Mouse (Mus musculus): ENCODE results near the gene Nelfb. TPM values are rescaled to one million over a fixed set of nuclear protein-coding genes. Genes with fewer than 3 reads are reported as not detected.

Nelfb gene
- polyA plus RNA-seq, 1 experiment from 2014 or later: 102 TPM

- DNase-seq (ENCODE audit: low spot score, missing footprints): peak; percentile 45
- no peak within 1 kb of the TSS for H3K4me3 ChIP-seq (ENCODE audit: low read depth, low read length)
- H3K9ac ChIP-seq (ENCODE audit: low read length): no peak within 1 kb of the TSS
- no peak for ATAC-seq (ENCODE audit: low FRiP score)
- 67% methylated on average over 3 of the region's 3 CpGs for WGBS
- no peaks in the 10 kb centered on the region for H3K36me3 ChIP-seq (ENCODE audit: control insufficient read depth, insufficient read depth, low read length)
- H3K27ac ChIP-seq (ENCODE audit: low read depth, low read length): no peak within 1 kb of the TSS
- peaks cover 18% of the 10 kb centered on the region for H3K4me1 ChIP-seq (ENCODE audit: control insufficient read depth, insufficient read depth, low read length)
- no peaks in the 10 kb centered on the region for H3K27me3 ChIP-seq (ENCODE audit: control insufficient read depth, insufficient read depth, low read length)
- no peaks in the 10 kb centered on the region for H3K9me3 ChIP-seq (ENCODE audit: control insufficient read depth, low read length)
- no peak within 1 kb of the TSS for H3K4me2 ChIP-seq
Observed at GRCm38 (mm10) chr2:25214444-25214843, 3.2 kb upstream of the Nelfb start, which contains the start of gene Stpg3. TSS of gene Stpg3 (minus strand) at chr2:25214637.

DNA sequence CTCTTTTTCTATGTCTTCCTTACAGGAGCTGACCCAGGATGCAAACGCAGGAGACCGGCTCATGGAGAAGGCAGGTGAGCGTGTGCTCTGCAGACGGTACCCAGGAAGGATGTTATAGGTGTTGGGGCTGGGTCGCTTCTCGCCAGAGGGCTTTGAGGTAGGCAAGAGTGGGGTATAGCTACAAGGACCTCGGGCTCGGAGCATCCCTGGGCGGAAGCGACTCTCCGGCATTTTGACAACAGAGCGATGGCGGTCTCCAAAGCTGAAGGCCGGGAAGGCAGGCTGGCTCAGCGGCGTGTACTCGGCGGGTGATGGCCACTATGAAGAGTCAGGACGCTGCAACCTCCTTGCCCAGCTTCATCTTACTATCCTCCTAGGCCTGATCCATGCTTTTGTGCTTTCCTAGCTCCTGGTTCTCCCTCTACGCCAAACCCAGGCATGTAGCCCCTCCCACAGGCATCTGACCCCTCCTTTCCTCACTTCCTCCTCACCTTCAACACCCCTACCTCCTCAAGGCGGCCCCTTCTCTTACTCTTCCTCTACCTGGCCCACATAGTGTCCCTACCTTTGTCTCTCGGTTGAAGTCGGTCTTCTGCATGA, 2.1 kb upstream of the Nelfb start:
- Histone ChIP-seq H3K4me1 (ENCODE audit: control insufficient read depth, insufficient read depth, low read length) (peaks cover 15% of the 10 kb centered on the region), H3K27me3 (ENCODE audit: control insufficient read depth, insufficient read depth, low read length) (no peaks in the 10 kb centered on the region), H3K9me3 (ENCODE audit: control insufficient read depth, low read length) (no peaks in the 10 kb centered on the region), H3K4me2 (no peak overlapping the region), H3K9ac (ENCODE audit: low read length) (no peak overlapping the region), H3K4me3 (ENCODE audit: low read depth, low read length) (no peak overlapping the region), H3K36me3 (ENCODE audit: control insufficient read depth, insufficient read depth, low read length) (no peaks in the 10 kb centered on the region), H3K27ac (ENCODE audit: low read depth, low read length) (no peak overlapping the region)
- 62% methylated on average over 23 of the region's 23 CpGs for WGBS
- DNase-seq (ENCODE audit: low spot score, missing footprints) (peak; percentile 69), ATAC-seq (ENCODE audit: low FRiP score) (no peak)

DNA sequence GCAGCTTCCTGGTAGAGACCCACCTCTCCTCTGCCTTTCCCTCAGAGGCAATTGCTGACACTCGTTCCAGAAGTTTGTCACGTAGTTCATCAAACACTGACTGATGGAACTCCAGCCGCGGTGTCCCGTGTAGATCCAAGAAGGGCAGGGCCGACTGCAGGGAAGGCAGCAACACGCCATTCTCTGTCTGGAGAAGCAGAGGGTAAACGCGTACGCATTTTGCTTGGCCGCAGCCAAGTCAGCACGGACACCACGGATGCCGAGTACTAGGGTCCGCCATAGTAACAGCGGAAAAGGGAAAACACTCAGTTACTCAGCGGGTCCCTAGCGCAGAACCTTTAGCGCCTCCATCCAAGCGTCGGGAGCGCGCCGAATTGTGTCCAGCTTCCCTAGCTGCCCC, 603 bp downstream of the Nelfb start:
- no peak; the same call in 1 of the 2 replicates for ATAC-seq (ENCODE audit: low FRiP score)
- Histone ChIP-seq H3K27me3 (ENCODE audit: control insufficient read depth, insufficient read depth, low read length) (no peaks in the 10 kb centered on the region), H3K36me3 (ENCODE audit: control insufficient read depth, insufficient read depth, low read length) (no peaks in the 10 kb centered on the region)

GRCm38 (mm10) chr2:25207593-25207992, 3.7 kb downstream of the Nelfb start:
- no peaks in the 10 kb centered on the region for H3K9me3 ChIP-seq (ENCODE audit: control insufficient read depth, low read length)
- no peaks in the 10 kb centered on the region for H3K27me3 ChIP-seq (ENCODE audit: control insufficient read depth, insufficient read depth, low read length)
- H3K4me2 ChIP-seq: no peak overlapping the region
- WGBS: 83% methylated on average over 1 of the region's 1 CpGs
- ATAC-seq (ENCODE audit: low FRiP score) (no peak), DNase-seq (ENCODE audit: low spot score, missing footprints) (peak; percentile 10)
- H3K27ac ChIP-seq (ENCODE audit: low read depth, low read length): no peak overlapping the region
- no peak overlapping the region for H3K9ac ChIP-seq (ENCODE audit: low read length)
- no peak overlapping the region for H3K4me3 ChIP-seq (ENCODE audit: low read depth, low read length)
- H3K4me1 ChIP-seq (ENCODE audit: control insufficient read depth, insufficient read depth, low read length): peaks cover 15% of the 10 kb centered on the region
- peaks cover 9% of the 10 kb centered on the region; the same call in 1 of the 2 replicates for H3K36me3 ChIP-seq (ENCODE audit: control insufficient read depth, insufficient read depth, low read length)

More for the DNA sequence above, 603 bp downstream of the Nelfb start:
- WGBS: under 1% methylated on average over 24 of the region's 24 CpGs
- no peaks in the 10 kb centered on the region for H3K9me3 ChIP-seq (ENCODE audit: control insufficient read depth, low read length)
- peak overlapping the region; percentile 90 for H3K9ac ChIP-seq (ENCODE audit: low read length)
- no peak for DNase-seq (ENCODE audit: low spot score, missing footprints)
- H3K4me3 ChIP-seq (ENCODE audit: low read depth, low read length): peak overlapping the region; percentile 84
- peaks cover 15% of the 10 kb centered on the region for H3K4me1 ChIP-seq (ENCODE audit: control insufficient read depth, insufficient read depth, low read length)
- H3K4me2 ChIP-seq: peak overlapping the region; percentile 79
- peak overlapping the region; percentile 62; the same call in 1 of the 2 replicates for H3K27ac ChIP-seq (ENCODE audit: low read depth, low read length)

- DNase-seq (ENCODE audit: low spot score, missing footprints): peak; percentile 56
- Histone ChIP-seq H3K9me3 (ENCODE audit: control insufficient read depth, low read length) (no peaks in the 10 kb centered on the region), H3K27me3 (ENCODE audit: control insufficient read depth, insufficient read depth, low read length) (no peaks in the 10 kb centered on the region), H3K4me2 (no peak overlapping the region), H3K4me3 (ENCODE audit: low read depth, low read length) (no peak overlapping the region), H3K27ac (ENCODE audit: low read depth, low read length) (no peak overlapping the region), H3K9ac (ENCODE audit: low read length) (no peak overlapping the region), H3K4me1 (ENCODE audit: control insufficient read depth, insufficient read depth, low read length) (no peaks in the 10 kb centered on the region), H3K36me3 (ENCODE audit: control insufficient read depth, insufficient read depth, low read length) (peaks cover 25% of the 10 kb centered on the region)
- 0 out of 2 replicates have a peak, but pooled peaks have one; percentile 19 for ATAC-seq (ENCODE audit: low FRiP score)
- 68% methylated on average over 4 of the region's 4 CpGs for WGBS
Observed at GRCm38 (mm10) chr2:25203631-25204214, 7.6 kb downstream of the Nelfb start.

- no peak overlapping the region for H3K4me2 ChIP-seq
- peaks cover 25% of the 10 kb centered on the region for H3K36me3 ChIP-seq (ENCODE audit: control insufficient read depth, insufficient read depth, low read length)
- ATAC-seq (ENCODE audit: low FRiP score) (no peak), DNase-seq (ENCODE audit: low spot score, missing footprints) (no peak)
- no peak overlapping the region for H3K27ac ChIP-seq (ENCODE audit: low read depth, low read length)
- no peaks in the 10 kb centered on the region for H3K9me3 ChIP-seq (ENCODE audit: control insufficient read depth, low read length)
- no peaks in the 10 kb centered on the region for H3K4me1 ChIP-seq (ENCODE audit: control insufficient read depth, insufficient read depth, low read length)
- 96% methylated on average over 2 of the region's 2 CpGs for WGBS
- H3K4me3 ChIP-seq (ENCODE audit: low read depth, low read length): no peak overlapping the region
- H3K9ac ChIP-seq (ENCODE audit: low read length): no peak overlapping the region
- peaks cover 11% of the 10 kb centered on the region for H3K27me3 ChIP-seq (ENCODE audit: control insufficient read depth, insufficient read depth, low read length)
Observed at GRCm38 (mm10) chr2:25200631-25201030, 10.7 kb downstream of the Nelfb start.

DNA sequence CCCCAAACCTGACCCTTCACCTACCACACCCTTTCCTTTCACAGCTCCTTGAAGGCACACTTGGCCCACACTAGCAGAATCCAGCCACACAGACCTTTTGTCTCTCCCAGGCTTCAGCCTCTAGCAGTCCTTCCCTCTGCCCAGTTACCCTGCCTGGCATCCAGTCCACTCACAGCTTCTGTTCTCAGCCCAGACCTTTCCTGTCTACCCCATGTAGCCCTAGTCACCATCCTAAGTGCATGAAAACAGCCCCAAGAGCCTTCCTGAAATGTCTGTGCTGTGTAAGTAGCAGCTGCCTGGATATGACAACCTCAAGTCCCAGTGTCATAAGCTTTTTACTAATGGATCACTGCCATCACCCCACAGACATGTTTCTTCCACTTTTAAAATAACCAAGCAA, 13.3 kb downstream of the Nelfb start:
- Histone ChIP-seq H3K9ac (ENCODE audit: low read length) (no peak overlapping the region), H3K4me2 (no peak overlapping the region), H3K36me3 (ENCODE audit: control insufficient read depth, insufficient read depth, low read length) (peaks cover 20% of the 10 kb centered on the region), H3K27ac (ENCODE audit: low read depth, low read length) (no peak overlapping the region), H3K27me3 (ENCODE audit: control insufficient read depth, insufficient read depth, low read length) (peaks cover 29% of the 10 kb centered on the region), H3K4me3 (ENCODE audit: low read depth, low read length) (no peak overlapping the region), H3K4me1 (ENCODE audit: control insufficient read depth, insufficient read depth, low read length) (peaks cover 5% of the 10 kb centered on the region; the same call in 1 of the 2 replicates), H3K9me3 (ENCODE audit: control insufficient read depth, low read length) (no peaks in the 10 kb centered on the region)
- DNase-seq (ENCODE audit: low spot score, missing footprints) (no peak), ATAC-seq (ENCODE audit: low FRiP score) (no peak)

DNA sequence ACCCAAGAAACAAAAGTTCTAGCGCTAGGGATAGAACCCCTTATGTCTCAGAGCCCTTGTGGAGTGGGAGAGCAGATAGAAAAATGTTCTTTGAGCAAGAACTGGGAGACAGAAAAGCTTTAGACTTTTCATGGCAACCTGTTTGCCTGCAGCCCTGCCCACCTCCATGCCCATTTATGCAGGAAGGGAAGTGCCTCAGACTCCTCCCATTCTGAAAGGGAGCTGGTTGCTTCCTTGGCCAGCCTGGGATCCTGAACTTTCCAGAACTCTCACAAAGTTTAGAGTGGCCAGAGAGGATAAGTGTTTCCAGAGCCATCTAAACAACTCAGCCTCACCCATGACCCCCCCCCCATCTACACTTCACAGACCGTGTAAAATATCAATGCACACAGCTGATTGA, 14.1 kb downstream of the Nelfb start:
- peaks cover 5% of the 10 kb centered on the region; the same call in 1 of the 2 replicates for H3K4me1 ChIP-seq (ENCODE audit: control insufficient read depth, insufficient read depth, low read length)
- WGBS: 16% methylated on average over 2 of the region's 2 CpGs
- peaks cover 29% of the 10 kb centered on the region for H3K27me3 ChIP-seq (ENCODE audit: control insufficient read depth, insufficient read depth, low read length)
- DNase-seq (ENCODE audit: low spot score, missing footprints): peak; percentile 77
- no peak overlapping the region for H3K9ac ChIP-seq (ENCODE audit: low read length)
- ATAC-seq (ENCODE audit: low FRiP score): no peak
- no peaks in the 10 kb centered on the region for H3K9me3 ChIP-seq (ENCODE audit: control insufficient read depth, low read length)
- no peak overlapping the region for H3K27ac ChIP-seq (ENCODE audit: low read depth, low read length)
- no peak overlapping the region for H3K4me2 ChIP-seq
- no peak overlapping the region for H3K4me3 ChIP-seq (ENCODE audit: low read depth, low read length)
- peaks cover 15% of the 10 kb centered on the region for H3K36me3 ChIP-seq (ENCODE audit: control insufficient read depth, insufficient read depth, low read length)

DNA sequence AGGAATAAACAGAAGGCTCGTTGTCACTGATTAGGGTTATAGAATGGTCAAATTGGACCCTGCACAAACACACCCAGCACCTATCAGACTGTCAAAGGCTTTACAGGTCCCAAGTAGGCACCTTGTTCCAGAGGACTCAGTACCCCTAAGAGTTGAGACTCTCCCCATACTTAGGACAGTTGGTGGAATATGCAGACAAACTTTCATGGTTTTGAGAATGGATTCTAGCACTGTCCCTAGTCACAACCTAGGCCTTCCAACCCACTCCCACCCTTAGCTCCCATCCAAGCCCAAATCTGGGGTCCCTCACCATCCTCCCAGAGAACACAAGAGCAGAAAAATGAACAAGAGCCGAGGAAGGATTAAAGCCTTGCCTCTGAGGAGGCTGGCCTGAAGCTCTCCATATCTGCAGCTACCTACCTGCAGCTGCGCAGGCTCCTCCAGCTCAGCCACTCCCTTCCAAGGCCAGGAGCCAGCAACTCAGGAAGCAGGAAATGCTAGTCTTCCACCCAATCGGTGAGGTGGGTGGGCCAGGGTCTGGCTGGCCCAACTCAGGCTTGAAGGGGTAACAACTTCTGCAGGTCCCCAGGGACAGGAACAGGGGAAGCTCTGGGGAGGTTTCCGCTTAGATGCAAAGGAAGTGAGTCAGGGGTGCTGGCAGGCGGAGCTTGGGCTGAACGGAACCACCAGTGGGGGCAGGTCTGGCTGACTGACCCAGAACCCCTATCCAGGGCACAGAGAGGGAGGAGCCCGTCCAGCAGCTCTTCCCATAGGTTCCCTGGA, 14.9 kb downstream of the Nelfb start, which contains the start of gene Tor4a:
TSS of gene Tor4a (minus strand) at position 715 of the 783 bp plus-strand sequence.
- Histone ChIP-seq H3K27ac (ENCODE audit: low read depth, low read length) (no peak within 1 kb of the TSS), H3K4me1 (ENCODE audit: control insufficient read depth, insufficient read depth, low read length) (peaks cover 5% of the 10 kb centered on the region; the same call in 1 of the 2 replicates), H3K9me3 (ENCODE audit: control insufficient read depth, low read length) (no peaks in the 10 kb centered on the region), H3K4me2 (no peak within 1 kb of the TSS; the same call in 1 of the 2 replicates), H3K4me3 (ENCODE audit: low read depth, low read length) (peak within 1 kb of the TSS; percentile 9), H3K9ac (ENCODE audit: low read length) (no peak within 1 kb of the TSS), H3K36me3 (ENCODE audit: control insufficient read depth, insufficient read depth, low read length) (peaks cover 15% of the 10 kb centered on the region), H3K27me3 (ENCODE audit: control insufficient read depth, insufficient read depth, low read length) (peaks cover 29% of the 10 kb centered on the region)
- WGBS: 15% methylated on average over 8 of the region's 8 CpGs
- ATAC-seq (ENCODE audit: low FRiP score) (no peak), DNase-seq (ENCODE audit: low spot score, missing footprints) (peak; percentile 82)

All from midbrain, embryonic 11.5 days (tissue).